Mouse (Mus musculus) embryonic fibroblast, embryonic 13.5 days (primary cell): ENCODE results near the gene Gsk3a. TPM values are rescaled to one million over a fixed set of nuclear protein-coding genes. Genes with fewer than 3 reads are reported as not detected.
"Not testable (repeated sequence)": the region's sequence is repeated elsewhere in the genome, so short reads cannot be mapped to it uniquely, and the experiment has no call there.

Experiments used
- H3K27ac ChIP-seq: 2 replicates; pipeline ENCODE4 v1.5.1; 2012; ENCODE audit warnings: low read length, control low read depth, inconsistent platforms; ENCODE audit not compliant: insufficient read depth
- H3K4me1 ChIP-seq: 2 replicates; pipeline ENCODE4 v1.6.1; 2011; ENCODE audit warnings: low read length; ENCODE audit not compliant: control insufficient read depth, insufficient read depth
- H3K4me3 ChIP-seq: 2 replicates; pipeline ENCODE4 v1.5.1; 2011; ENCODE audit warnings: mild to moderate bottlenecking, control low read depth, low read length; ENCODE audit not compliant: insufficient read depth
- CTCF ChIP-seq: IDR thresholded peaks from 2 replicates; pipeline ENCODE4 v1.5.1; 2011; ENCODE audit warnings: mild to moderate bottlenecking, control low read depth, low read length, moderate library complexity, borderline replicate concordance; ENCODE audit not compliant: insufficient read depth
- POLR2A ChIP-seq: IDR thresholded peaks from 2 replicates; pipeline ENCODE4 v1.6.1; 2011; ENCODE audit warnings: low read depth, mild to moderate bottlenecking, control low read depth, low read length, moderate library complexity
- polyA plus RNA-seq: library from polyadenylated mRNA; stranded (reverse); fragments of >200 nt; gene quantifications from 2 replicates; pipeline ENCODE4 v1.2.4, GENCODE M21; 2011; ENCODE audit warnings: low read depth; ENCODE audit not compliant: missing spikeins, insufficient read length

Gsk3a gene
- polyA plus RNA-seq, 1 experiment = 70.6 TPM

DNA sequence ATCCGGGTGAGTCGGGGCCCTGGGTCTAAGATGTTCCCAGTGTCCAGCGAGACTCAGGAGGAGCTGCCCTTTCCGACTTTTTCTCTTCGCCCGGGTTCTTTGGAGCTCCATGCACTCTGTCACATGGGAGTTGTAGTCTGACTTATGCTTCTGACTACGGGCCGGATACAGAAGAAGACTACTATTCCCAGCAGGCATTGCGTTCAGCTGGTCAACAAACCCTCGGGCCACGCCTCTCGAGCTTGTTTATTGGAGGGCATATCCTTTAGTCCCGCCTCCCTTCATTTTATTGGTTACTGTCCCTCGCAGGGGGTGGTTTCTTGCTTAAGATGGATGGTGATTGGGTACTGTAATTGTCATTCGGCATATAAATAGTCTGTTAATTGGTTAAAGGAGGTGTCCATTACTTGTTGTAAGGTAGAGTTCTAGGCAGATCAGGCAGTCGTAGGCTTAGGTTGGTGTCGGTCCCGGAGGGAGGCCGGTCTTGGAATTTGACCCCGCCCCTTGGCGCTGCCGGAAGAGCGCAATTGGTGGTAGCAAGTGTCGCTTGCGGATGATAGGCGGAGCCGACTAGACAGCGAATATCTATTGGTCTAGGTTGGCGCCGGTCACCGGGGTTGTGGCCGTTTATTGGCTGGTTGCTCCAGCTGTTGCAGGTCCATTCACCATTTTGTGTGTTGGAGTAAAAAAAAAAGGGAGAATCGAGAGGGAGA lies 30.3 kb upstream of the Gsk3a start:
- Histone ChIP-seq H3K4me3 (peak overlapping the region; percentile 83), H3K27ac (peak overlapping the region; percentile 84), H3K4me1 (peaks cover 4% of the 10 kb centered on the region; the same call in 1 of the 2 replicates)
- no peak for TF ChIP-seq POLR2A
- TF ChIP-seq CTCF = no peak

- Histone ChIP-seq H3K27ac (peak within 1 kb of the TSS; percentile 84), H3K4me3 (peak within 1 kb of the TSS; percentile 83), H3K4me1 (peaks cover 4% of the 10 kb centered on the region; the same call in 1 of the 2 replicates)
- TF ChIP-seq POLR2A (peak; percentile 78), CTCF (no peak)
These were observed 29.7 kb upstream of the Gsk3a start, which contains the start of gene Cic for GRCm38 (mm10) chr7:25267301-25267750. Gene Cic, plus strand, starts transcription at chr7:25267704.

DNA sequence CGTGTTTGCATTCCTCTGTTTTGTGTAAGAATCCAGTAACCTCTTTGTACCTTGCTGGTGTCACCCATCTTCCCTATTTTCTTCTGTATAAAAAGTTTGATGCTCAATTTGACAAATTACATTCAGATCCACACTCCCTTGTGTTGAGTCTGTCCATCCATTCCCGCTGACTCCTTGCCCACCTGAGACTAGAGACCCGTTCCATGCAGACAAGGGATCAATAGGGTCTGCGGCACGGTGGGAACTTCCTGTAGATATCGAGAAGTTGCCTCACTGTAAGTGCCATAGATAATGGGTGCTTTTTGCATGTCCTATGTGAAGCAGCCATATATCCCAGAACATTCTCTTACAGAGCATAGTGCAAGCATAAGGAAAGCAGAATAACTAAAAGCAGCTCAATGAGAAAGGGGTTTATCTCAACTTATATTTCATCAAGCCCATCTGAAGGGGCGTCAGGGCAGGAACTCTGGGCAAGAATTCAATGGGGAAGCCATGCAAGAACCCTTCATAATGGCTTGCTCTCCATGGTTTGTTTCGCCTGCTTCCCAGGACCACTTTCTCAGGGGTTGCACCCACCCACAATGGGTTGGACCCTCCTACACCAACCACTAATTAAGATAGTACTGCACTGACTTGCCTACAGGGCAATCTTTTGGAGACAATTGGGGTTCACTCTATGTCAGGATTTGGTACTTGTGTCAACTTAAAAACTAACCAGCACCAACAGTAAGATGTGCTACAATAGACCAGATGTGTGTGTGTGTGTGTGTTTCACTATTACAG lies 28.7 kb upstream of the Gsk3a start:
- no peak overlapping the region for H3K27ac ChIP-seq
- H3K4me3 ChIP-seq = no peak overlapping the region
- TF ChIP-seq POLR2A (no peak), CTCF (no peak)

DNA sequence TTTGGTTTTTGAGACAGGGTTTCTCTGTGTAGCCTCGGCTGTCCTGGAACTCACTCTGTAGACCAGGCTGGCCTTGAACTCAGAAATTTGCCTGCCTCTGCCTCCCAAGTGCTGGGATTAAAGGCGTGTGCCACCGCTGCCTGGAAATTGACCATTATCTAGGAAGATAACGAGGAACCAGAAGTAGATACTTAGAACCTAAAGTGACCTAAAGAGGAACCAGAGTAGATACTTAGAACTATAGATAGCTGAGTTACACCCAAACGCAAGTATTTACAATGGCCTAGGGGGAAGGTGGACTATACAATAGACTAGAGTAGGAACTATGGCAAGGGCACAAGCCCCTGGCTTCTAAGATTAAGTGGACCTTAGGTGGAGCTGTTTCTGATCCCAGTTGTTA lies 28.1 kb upstream of the Gsk3a start:
- H3K4me3 ChIP-seq, H3K4me1 ChIP-seq, H3K27ac ChIP-seq: not testable (repeated sequence)

More for the DNA sequence above, 28.7 kb upstream of the Gsk3a start:
- peaks cover 4% of the 10 kb centered on the region; the same call in 1 of the 2 replicates for H3K4me1 ChIP-seq

GRCm38 (mm10) chr7:25263968-25264870 lies 26.6 kb upstream of the Gsk3a start:
- Histone ChIP-seq H3K4me1 (no peaks in the 10 kb centered on the region), H3K27ac (no peak overlapping the region), H3K4me3 (no peak overlapping the region)
- TF ChIP-seq POLR2A = no peak
- no peak for TF ChIP-seq CTCF

GRCm38 (mm10) chr7:25261896-25262295 lies 24.2 kb upstream of the Gsk3a start:
- no peak for TF ChIP-seq POLR2A
- TF ChIP-seq CTCF = no peak
- Histone ChIP-seq H3K27ac (no peak overlapping the region), H3K4me1 (no peaks in the 10 kb centered on the region), H3K4me3 (no peak overlapping the region)

DNA sequence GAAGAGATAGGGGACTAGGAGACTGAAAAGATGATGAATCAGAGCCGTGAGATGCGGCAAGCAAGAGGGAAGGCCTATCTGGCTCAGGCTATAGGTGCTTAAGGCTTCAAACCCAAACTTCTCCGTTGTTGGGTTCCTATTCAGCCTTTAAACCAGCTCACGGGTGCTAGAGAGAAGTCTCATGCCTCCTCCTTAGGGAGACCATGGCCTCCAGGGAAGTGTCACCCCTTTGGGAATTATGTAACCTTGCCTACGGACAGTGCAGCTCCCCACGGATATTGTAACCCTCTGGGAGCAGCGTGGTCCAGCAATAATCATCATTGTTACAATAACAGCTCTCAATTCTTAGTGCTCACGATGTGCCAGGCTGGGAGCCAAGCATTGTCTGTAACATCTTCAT lies 14.2 kb upstream of the Gsk3a start:
- peak overlapping the region; percentile 44; the same call in 1 of the 2 replicates for H3K4me3 ChIP-seq
- TF ChIP-seq POLR2A = peak; percentile 48; the same call in 1 of the 2 replicates
- TF ChIP-seq CTCF = no peak
- no peaks in the 10 kb centered on the region for H3K4me1 ChIP-seq
- H3K27ac ChIP-seq = peak overlapping the region; percentile 93

GRCm38 (mm10) chr7:25251071-25251791 lies 13.6 kb upstream of the Gsk3a start:
- Histone ChIP-seq H3K27ac (peak overlapping the region; percentile 93), H3K4me3 (peak overlapping the region; percentile 44), H3K4me1 (0 out of 2 replicates have a peak, but pooled peaks cover under 1% of the 10 kb centered on the region)
- TF ChIP-seq CTCF (no peak), POLR2A (peak; percentile 42)
